Mouse (Mus musculus) cerebellum, postnatal 4 days (tissue): Measurements from ENCODE around the gene Arhgap9.

Source experiments
- DNase-seq, 2 experiments: peaks; one replicate each; pipeline ENCODE4 v3.0.0; 2022; ENCODE audit warnings: low spot score in 2 of 2, mixed read lengths in 1 of 2

Arhgap9 gene

GRCm38 (mm10) chr10:127343029-127343428 is 21.3 kb downstream of the Arhgap9 start:
- no peak for DNase-seq

- DNase-seq: no peak
Observed at GRCm38 (mm10) chr10:127346173-127346572, 24.4 kb downstream of the Arhgap9 start.

GRCm38 (mm10) chr10:127348957-127349356 is 27.2 kb downstream of the Arhgap9 start:
- DNase-seq: no peak

GRCm38 (mm10) chr10:127349810-127350209 is 28.0 kb downstream of the Arhgap9 start:
- DNase-seq: no peak

- DNase-seq: peak in 1 of 2 experiments; percentile 69
Observed at GRCm38 (mm10) chr10:127350594-127351284, 29.0 kb downstream of the Arhgap9 start.

GRCm38 (mm10) chr10:127351285-127351595 is 29.5 kb downstream of the Arhgap9 start:
- no peak for DNase-seq

GRCm38 (mm10) chr10:127351719-127352118 is 30.0 kb downstream of the Arhgap9 start:
- DNase-seq: no peak

- DNase-seq: no peak
Observed at GRCm38 (mm10) chr10:127352187-127352586, 30.4 kb downstream of the Arhgap9 start.

GRCm38 (mm10) chr10:127352766-127353165 is 31.0 kb downstream of the Arhgap9 start:
- no peak for DNase-seq

GRCm38 (mm10) chr10:127353909-127354895 is 32.4 kb downstream of the Arhgap9 start, which contains the start of gene Inhbe:
Gene Inhbe, minus strand, starts transcription at chr10:127354411.
- DNase-seq: no peak

- DNase-seq: no peak
Observed at GRCm38 (mm10) chr10:127355336-127355735, 33.6 kb downstream of the Arhgap9 start.

GRCm38 (mm10) chr10:127360714-127361113 is 39.0 kb downstream of the Arhgap9 start:
- DNase-seq: no peak

GRCm38 (mm10) chr10:127367116-127367515 is 45.4 kb downstream of the Arhgap9 start:
- DNase-seq: no peak

- DNase-seq: no peak
Observed at GRCm38 (mm10) chr10:127368273-127368672, 46.5 kb downstream of the Arhgap9 start.

GRCm38 (mm10) chr10:127369834-127370820 is 48.4 kb downstream of the Arhgap9 start, which contains the start of gene Inhbc:
Gene Inhbc, minus strand, starts transcription at chr10:127370431.
- no peak for DNase-seq

GRCm38 (mm10) chr10:127371023-127371422 is 49.3 kb downstream of the Arhgap9 start:
- no peak for DNase-seq

GRCm38 (mm10) chr10:127377700-127378099 is 55.9 kb downstream of the Arhgap9 start:
- no peak for DNase-seq
